7 mouse cellular contexts compared by ENCODE assay signal in genomic region chr10:75364214-75364690, GRCm38 (mm10). TPM values are rescaled to one million over a fixed set of nuclear protein-coding genes. Genes with fewer than 3 reads are reported as not detected.
DNase-seq lines count a peak whose midpoint lies in the region; ATAC-seq and TF ChIP-seq lines count a peak whose summit lies in the region.
"Not testable (repeated sequence)": the region's sequence is repeated elsewhere in the genome, so short reads cannot be mapped to it uniquely, and the experiment has no call there.

No protein-coding gene starts in this region.

- H3K9me3 ChIP-seq in hindbrain, embryonic 11.5 days (ENCODE audit: control insufficient read depth, low read length); liver, postnatal 0 days (ENCODE audit: low read length); neural tube, embryonic 15.5 days (replicated peaks): not testable (repeated sequence)

- not testable (repeated sequence) for H3K4me3 ChIP-seq in cortical plate, adult 2 months (ENCODE audit: insufficient read depth, low read length); hindbrain, embryonic 11.5 days (ENCODE audit: low read depth, low read length); liver, postnatal 0 days (ENCODE audit: low read depth, low read length); neural tube, embryonic 15.5 days (replicated peaks)

- not testable (repeated sequence) for H3K27me3 ChIP-seq in hindbrain, embryonic 11.5 days (ENCODE audit: control insufficient read depth, insufficient read depth, low read length); liver, postnatal 0 days (ENCODE audit: insufficient read depth, low read length); neural tube, embryonic 15.5 days (replicated peaks)

- 20% methylated on average over 1 of the region's 1 CpGs for WGBS in hindbrain, embryonic 11.5 days
- whole genome bisulfite sequencing in liver, postnatal 0 days (ENCODE audit: insufficient replicate concordance) = 29% methylated on average over 1 of the region's 1 CpGs
- WGBS in neural tube, embryonic 15.5 days = 8% methylated on average over 1 of the region's 1 CpGs

- TF ChIP-seq EP300 in liver, postnatal 0 days (IDR thresholded peaks at IDR 0.05; ENCODE audit: low read depth) = 0 out of 2 replicates have a peak, but pooled peaks have one; percentile 36

- H3K4me2 ChIP-seq in hindbrain, embryonic 11.5 days (replicated peaks; ENCODE audit: low read depth, low read length); liver, postnatal 0 days (ENCODE audit: low read depth, low read length); neural tube, embryonic 15.5 days: not testable (repeated sequence)

- 0 out of 2 replicates have a peak overlapping the region, but pooled peaks have one; percentile 34 for H3K27ac ChIP-seq in cortical plate, adult 2 months (ENCODE audit: insufficient read depth, low read length)
- not testable (repeated sequence) for H3K27ac ChIP-seq in hindbrain, embryonic 11.5 days (ENCODE audit: low read depth, low read length)
- H3K27ac ChIP-seq in liver, postnatal 0 days (ENCODE audit: low read depth) = 0 out of 2 replicates have a peak overlapping the region, but pooled peaks have one; percentile 22
- peak overlapping the region; percentile 56 for H3K27ac ChIP-seq in neural tube, embryonic 15.5 days (replicated peaks)

- H3K36me3 ChIP-seq in hindbrain, embryonic 11.5 days (ENCODE audit: control insufficient read depth, insufficient read depth, low read length); liver, postnatal 0 days (replicated peaks; ENCODE audit: insufficient read depth, low read length); neural tube, embryonic 15.5 days: not testable (repeated sequence)

- not testable (repeated sequence) for H3K9ac ChIP-seq in hindbrain, embryonic 11.5 days (ENCODE audit: low read depth, low read length); liver, postnatal 0 days (replicated peaks); neural tube, embryonic 15.5 days (replicated peaks)

- not testable (repeated sequence) for TF ChIP-seq POLR2A in cortical plate, adult 2 months (IDR thresholded peaks at IDR 0.05; ENCODE audit: extremely low read depth, insufficient read depth, low read length)

- DNase-seq in adrenal gland, adult 8-10 months = peak; percentile 39
- peak; percentile 21 for DNase-seq in gastrocnemius, postnatal 10 days
- peak; percentile 34 for DNase-seq in hindbrain, embryonic 11.5 days (ENCODE audit: low spot score)
- DNase-seq in kidney, postnatal 36 days = peak; percentile 72 to 79
- DNase-seq in liver, postnatal 0 days = peak; percentile 20

- not testable (repeated sequence) for H3K4me1 ChIP-seq in cortical plate, adult 2 months (ENCODE audit: control insufficient read depth, insufficient read depth, low read length); hindbrain, embryonic 11.5 days (replicated peaks; ENCODE audit: control insufficient read depth, insufficient read depth, low read length); liver, postnatal 0 days (ENCODE audit: insufficient read depth)
- peaks cover 14% of the 10 kb centered on the region for H3K4me1 ChIP-seq in neural tube, embryonic 15.5 days

- not testable (repeated sequence) for TF ChIP-seq CTCF in cortical plate, adult 2 months (IDR thresholded peaks at IDR 0.05; ENCODE audit: extremely low read depth, insufficient read depth, low read length); liver, postnatal 0 days (IDR thresholded peaks at IDR 0.05; ENCODE audit: low read depth)

- peak; percentile 86 for ATAC-seq in hindbrain, embryonic 11.5 days (ENCODE audit: low FRiP score)
- ATAC-seq in liver, postnatal 0 days = peak; percentile 57
- ATAC-seq in neural tube, embryonic 15.5 days (ENCODE audit: low FRiP score) = peak; percentile 81

RNA-seq across cellular contexts. Expression of gene Upb1, which starts 36.7 kb away (rescaled TPM):
- 1 to 10 TPM in 3 of 4 experiments, under 1 TPM in 1; 0.65 to 1.9 (median 1.4) TPM for total RNA-seq in adrenal gland, adult 8-10 months (2022)
- 0.31 TPM in 1 of 2 replicates, not detected in the other for polyA plus RNA-seq in cortical plate, adult 2 months (2012; rRNA removed)
- under 1 TPM; 0.20 to 0.21 TPM for total RNA-seq in gastrocnemius, postnatal 10 days (2021)
- polyA plus RNA-seq in hindbrain, embryonic 11.5 days (2014; fragmentation: Nextera tagmentation; extraction: Ambion mirVana) = 0.11 TPM in 1 of 2 replicates, not detected in the other
- 84.2 and 103 TPM in 2 replicates for polyA plus RNA-seq in liver, postnatal 0 days (2015; fragmentation: Nextera tagmentation; extraction: Ambion mirVana)
- 0.23 and 0.51 TPM in 2 replicates for polyA plus RNA-seq in neural tube, embryonic 15.5 days (2015; fragmentation: Nextera tagmentation; extraction: Ambion mirVana)

RNA-seq across cellular contexts. Expression of gene Adora2a, which starts 47.6 kb away (rescaled TPM):
- 1 to 10 TPM; 1.6 to 5.2 (median 2.4) TPM for total RNA-seq in adrenal gland, adult 8-10 months (2022)
- 2.8 and 37.2 TPM in 2 replicates for polyA plus RNA-seq in cortical plate, adult 2 months (2012; rRNA removed)
- total RNA-seq in gastrocnemius, postnatal 10 days (2021) = 1 to 10 TPM; 4.3 to 6.2 TPM
- polyA plus RNA-seq in hindbrain, embryonic 11.5 days (2014; fragmentation: Nextera tagmentation; extraction: Ambion mirVana) = 4.1 and 5.0 TPM in 2 replicates
- 1.8 and 1.9 TPM in 2 replicates for polyA plus RNA-seq in liver, postnatal 0 days (2015; fragmentation: Nextera tagmentation; extraction: Ambion mirVana)
- polyA plus RNA-seq in neural tube, embryonic 15.5 days (2015; fragmentation: Nextera tagmentation; extraction: Ambion mirVana) = 3.3 and 4.6 TPM in 2 replicates

Comparison
In these comparisons a context has a peak if more than half of its experiments do, and no peak if none do; other contexts are left out.
1. DNase-seq: peak in every context shown above with its lines; median percentile 76 in kidney, postnatal 36 days; 39 in adrenal gland, adult 8-10 months; 34 in hindbrain, embryonic 11.5 days; 21 in gastrocnemius, postnatal 10 days; 20 in liver, postnatal 0 days.
2. RNA of gene Upb1, which starts 36.7 kb away (polyA plus RNA-seq): 84.2 to 103 TPM in liver, postnatal 0 days; 0.31 TPM in cortical plate, adult 2 months, 0.23 to 0.51 TPM in neural tube, embryonic 15.5 days and 0.11 TPM in hindbrain, embryonic 11.5 days; every median in the first group is over 10 times any median in the second.
3. Peak in every context shown above with its lines, with median percentiles within 50 percentile points of each other: ATAC-seq.